Mouse (Mus musculus): ENCODE results near the gene Sptbn2.
A peak's percentile ranks its signal among the peaks of the same experiment; 100 is the strongest.
"Not testable (repeated sequence)": the region's sequence is repeated elsewhere in the genome, so short reads cannot be mapped to it uniquely, and the experiment has no call there.

Sptbn2 gene

GRCm38 (mm10) chr19:4747631-4748312 is 36.8 kb downstream of the Sptbn2 start:
- TF ChIP-seq CTCF (conservative IDR thresholded peaks at IDR 0.05; ENCODE audit: low read length) (no peak), POU5F1 (IDR thresholded peaks at IDR 0.05; ENCODE audit: borderline replicate concordance, low read length) (no peak), NANOG (IDR thresholded peaks at IDR 0.05; ENCODE audit: borderline replicate concordance, low read length) (no peak)
- no peaks in the 10 kb centered on the region for H3K27me3 ChIP-seq (ENCODE audit: insufficient read depth, low read length)

GRCm38 (mm10) chr19:4748493-4748892 is 37.5 kb downstream of the Sptbn2 start:
- Histone ChIP-seq H3K4me3 (replicated peaks; ENCODE audit: low read length) (no peak overlapping the region), H3K36me3 (ENCODE audit: insufficient read depth, low read length) (peaks cover 87% of the 10 kb centered on the region), H3K4me1 (replicated peaks; ENCODE audit: low read depth, low read length) (peaks cover 7% of the 10 kb centered on the region), H3K27me3 (ENCODE audit: insufficient read depth, low read length) (no peaks in the 10 kb centered on the region), H3K9me3 (ENCODE audit: low read length) (no peaks in the 10 kb centered on the region)
- TF ChIP-seq NANOG (IDR thresholded peaks at IDR 0.05; ENCODE audit: borderline replicate concordance, low read length) (no peak), CTCF (conservative IDR thresholded peaks at IDR 0.05; ENCODE audit: low read length) (no peak), POU5F1 (IDR thresholded peaks at IDR 0.05; ENCODE audit: borderline replicate concordance, low read length) (no peak)

More at GRCm38 (mm10) chr19:4747631-4748312, 36.8 kb downstream of the Sptbn2 start:
- Histone ChIP-seq H3K36me3 (ENCODE audit: insufficient read depth, low read length) (peaks cover 87% of the 10 kb centered on the region), H3K4me1 (replicated peaks; ENCODE audit: low read depth, low read length) (peaks cover 7% of the 10 kb centered on the region), H3K4me3 (replicated peaks; ENCODE audit: low read length) (no peak overlapping the region), H3K9me3 (ENCODE audit: low read length) (no peaks in the 10 kb centered on the region)

- no peaks in the 10 kb centered on the region for H3K9me3 ChIP-seq (ENCODE audit: low read length)
- peaks cover 7% of the 10 kb centered on the region for H3K4me1 ChIP-seq (replicated peaks; ENCODE audit: low read depth, low read length)
- no peaks in the 10 kb centered on the region for H3K27me3 ChIP-seq (ENCODE audit: insufficient read depth, low read length)
- H3K36me3 ChIP-seq (ENCODE audit: insufficient read depth, low read length) = peaks cover 77% of the 10 kb centered on the region
- H3K4me3 ChIP-seq (replicated peaks; ENCODE audit: low read length) = no peak overlapping the region
- no peak for TF ChIP-seq POU5F1 (IDR thresholded peaks at IDR 0.05; ENCODE audit: borderline replicate concordance, low read length)
- no peak for TF ChIP-seq NANOG (IDR thresholded peaks at IDR 0.05; ENCODE audit: borderline replicate concordance, low read length)
These were observed 39.0 kb downstream of the Sptbn2 start for GRCm38 (mm10) chr19:4749975-4750374.

- Histone ChIP-seq H3K4me1 (replicated peaks; ENCODE audit: low read depth, low read length) (peaks cover 42% of the 10 kb centered on the region), H3K4me3 (replicated peaks; ENCODE audit: low read length) (peak overlapping the region; percentile 83), H3K27me3 (ENCODE audit: insufficient read depth, low read length) (no peaks in the 10 kb centered on the region), H3K9me3 (ENCODE audit: low read length) (no peaks in the 10 kb centered on the region), H3K36me3 (ENCODE audit: insufficient read depth, low read length) (peaks cover 50% of the 10 kb centered on the region)
- TF ChIP-seq NANOG (IDR thresholded peaks at IDR 0.05; ENCODE audit: borderline replicate concordance, low read length) (no peak), CTCF (conservative IDR thresholded peaks at IDR 0.05; ENCODE audit: low read length) (peak; percentile 69)
These were observed 44.7 kb downstream of the Sptbn2 start for GRCm38 (mm10) chr19:4755565-4756192.

GRCm38 (mm10) chr19:4756193-4756911 is 45.4 kb downstream of the Sptbn2 start, which contains the start of gene Rbm4b:
Gene Rbm4b, plus strand, starts transcription at chr19:4756497.
- Histone ChIP-seq H3K4me3 (replicated peaks; ENCODE audit: low read length) (peak within 1 kb of the TSS; percentile 83), H3K36me3 (ENCODE audit: insufficient read depth, low read length) (peaks cover 50% of the 10 kb centered on the region), H3K27me3 (ENCODE audit: insufficient read depth, low read length) (no peaks in the 10 kb centered on the region), H3K4me1 (replicated peaks; ENCODE audit: low read depth, low read length) (peaks cover 49% of the 10 kb centered on the region), H3K9me3 (ENCODE audit: low read length) (no peaks in the 10 kb centered on the region)
- TF ChIP-seq CTCF (conservative IDR thresholded peaks at IDR 0.05; ENCODE audit: low read length) = no peak

GRCm38 (mm10) chr19:4756921-4757320 is 46.0 kb downstream of the Sptbn2 start:
- no peaks in the 10 kb centered on the region for H3K9me3 ChIP-seq (ENCODE audit: low read length)
- no peak for TF ChIP-seq CTCF (conservative IDR thresholded peaks at IDR 0.05; ENCODE audit: low read length)
- no peak for TF ChIP-seq POU5F1 (IDR thresholded peaks at IDR 0.05; ENCODE audit: borderline replicate concordance, low read length)
- TF ChIP-seq NANOG (IDR thresholded peaks at IDR 0.05; ENCODE audit: borderline replicate concordance, low read length) = no peak
- no peaks in the 10 kb centered on the region for H3K27me3 ChIP-seq (ENCODE audit: insufficient read depth, low read length)
- H3K4me1 ChIP-seq (replicated peaks; ENCODE audit: low read depth, low read length) = peaks cover 54% of the 10 kb centered on the region
- H3K4me3 ChIP-seq (replicated peaks; ENCODE audit: low read length) = peak overlapping the region; percentile 83
- peaks cover 51% of the 10 kb centered on the region for H3K36me3 ChIP-seq (ENCODE audit: insufficient read depth, low read length)

GRCm38 (mm10) chr19:4760544-4760943 is 49.6 kb downstream of the Sptbn2 start:
- H3K4me1 ChIP-seq (replicated peaks; ENCODE audit: low read depth, low read length) = peaks cover 86% of the 10 kb centered on the region
- H3K9me3 ChIP-seq (ENCODE audit: low read length); H3K27me3 ChIP-seq (ENCODE audit: insufficient read depth, low read length): not testable (repeated sequence)

GRCm38 (mm10) chr19:4762876-4763275 is 51.9 kb downstream of the Sptbn2 start:
- Histone ChIP-seq H3K36me3 (ENCODE audit: insufficient read depth, low read length) (peaks cover 96% of the 10 kb centered on the region), H3K4me1 (replicated peaks; ENCODE audit: low read depth, low read length) (peaks cover 90% of the 10 kb centered on the region), H3K4me3 (replicated peaks; ENCODE audit: low read length) (no peak overlapping the region), H3K27me3 (ENCODE audit: insufficient read depth, low read length) (no peaks in the 10 kb centered on the region), H3K9me3 (ENCODE audit: low read length) (no peaks in the 10 kb centered on the region)
- TF ChIP-seq CTCF (conservative IDR thresholded peaks at IDR 0.05; ENCODE audit: low read length) (no peak; the same call in 1 of the 2 replicates), NANOG (IDR thresholded peaks at IDR 0.05; ENCODE audit: borderline replicate concordance, low read length) (no peak), POU5F1 (IDR thresholded peaks at IDR 0.05; ENCODE audit: borderline replicate concordance, low read length) (no peak)

More at GRCm38 (mm10) chr19:4760544-4760943, 49.6 kb downstream of the Sptbn2 start:
- not testable (repeated sequence) for H3K4me3 ChIP-seq (replicated peaks; ENCODE audit: low read length)
- peaks cover 79% of the 10 kb centered on the region for H3K36me3 ChIP-seq (ENCODE audit: insufficient read depth, low read length)

All from E14TG2a.4 (cell line).